Mouse (Mus musculus) lung, postnatal 25 days (tissue): ENCODE measurements at regions not wholly inside any gene's neighbourhood (a gene's known extent, or its start where the extent isn't known, plus 50 kb on each side); places are given as distances from the start of the nearest gene placed in this dataset.

Experiments used
- DNase-seq: peaks from one replicate; pipeline ENCODE4 v3.0.0; 2022; ENCODE audit warnings: low spot score

- no peak for DNase-seq
Measured at GRCm38 (mm10) chr2:79188511-79189193, 66.6 kb upstream of the Itga4 start.

- DNase-seq = peak; percentile 23
Measured at GRCm38 (mm10) chr2:79193851-79194250, 61.4 kb upstream of the Itga4 start.

- no peak for DNase-seq
Measured at GRCm38 (mm10) chr2:79201677-79202076, 53.5 kb upstream of the Itga4 start.
